Mouse (Mus musculus): Measurements from ENCODE around the gene AI661453.

- no peak for TF ChIP-seq CTCF (IDR thresholded peaks at IDR 0.05; ENCODE audit: borderline replicate concordance, insufficient read depth, low read length)
- no peak for TF ChIP-seq POLR2A (IDR thresholded peaks at IDR 0.05; ENCODE audit: low read depth, low read length)
Measured at GRCm38 (mm10) chr17:47394223-47394869, 42.1 kb upstream of the AI661453 start.

Data from embryonic fibroblast, embryonic 13.5 days (primary cell).